Mouse (Mus musculus) left cerebral cortex, postnatal 36 days (tissue): ENCODE measurements at regions not wholly inside any gene's neighbourhood (a gene's known extent, or its start where the extent isn't known, plus 50 kb on each side); places are given as distances from the start of the nearest gene placed in this dataset.

ENCODE experiments used
- DNase-seq, 2 experiments: peaks; one replicate each; pipeline ENCODE4 v3.0.0; 2021 to 2022; ENCODE audit warnings: low spot score in 2 of 2, mixed read lengths in 1 of 2
- intact Hi-C: fragments of 180-260 bp; cut with DNase I; formaldehyde crosslinking; loops from one replicate; pipeline ENCODE4 v1.15.1; 2025

GRCm38 (mm10) chr14:29784506-29784905, 62.8 kb upstream of the Cacna2d3 start:
- no peak for DNase-seq
- intact Hi-C loops, result no loop called here

GRCm38 (mm10) chr14:29786431-29786830, 64.8 kb upstream of the Cacna2d3 start:
- no peak for DNase-seq
- intact Hi-C loops, result no loop called here

GRCm38 (mm10) chr14:29787796-29788195, 66.1 kb upstream of the Cacna2d3 start:
- DNase-seq, result no peak
- intact Hi-C loops, result no loop called here

GRCm38 (mm10) chr14:29788351-29788750, 66.7 kb upstream of the Cacna2d3 start:
- intact Hi-C loops, result no loop called here
- no peak for DNase-seq

- no peak for DNase-seq
- intact Hi-C loops, result no loop called here
These were observed 73.7 kb upstream of the Cacna2d3 start for GRCm38 (mm10) chr14:29795325-29795724.

GRCm38 (mm10) chr14:29796396-29796795, 74.7 kb upstream of the Cacna2d3 start:
- intact Hi-C loops, result no loop called here
- no peak for DNase-seq

GRCm38 (mm10) chr14:29799852-29800251, 78.2 kb upstream of the Cacna2d3 start:
- intact Hi-C loops, result no loop called here

GRCm38 (mm10) chr14:29805234-29805633, 83.6 kb upstream of the Cacna2d3 start:
- intact Hi-C loops, result no loop called here
- DNase-seq, result no peak

More at GRCm38 (mm10) chr14:29799852-29800251, 78.2 kb upstream of the Cacna2d3 start:
- DNase-seq, result no peak

GRCm38 (mm10) chr14:29807881-29808280, 86.2 kb upstream of the Cacna2d3 start:
- intact Hi-C loops, result no loop called here
- no peak for DNase-seq

- intact Hi-C loops, result loop anchor here (5.0 kb wide), 1 partner anchor 92 kb away; the partner anchor contains the start of gene Cacna2d3
- peak; percentile 4 to 12 for DNase-seq
These were observed 93.0 kb upstream of the Cacna2d3 start for GRCm38 (mm10) chr14:29814626-29815025.

- intact Hi-C loops, result loop anchor here (5.0 kb wide), 1 partner anchor 95 kb away; the partner anchor contains the start of gene Cacna2d3
These were observed 95.9 kb upstream of the Cacna2d3 start for GRCm38 (mm10) chr14:29817548-29817947.

GRCm38 (mm10) chr14:29818251-29818650, 96.6 kb upstream of the Cacna2d3 start:
- peak; percentile 46 to 47 for DNase-seq
- intact Hi-C loops, result loop anchor here (5.0 kb wide), 1 partner anchor 96 kb away; the partner anchor contains the start of gene Cacna2d3

More at GRCm38 (mm10) chr14:29817548-29817947, 95.9 kb upstream of the Cacna2d3 start:
- DNase-seq, result no peak

GRCm38 (mm10) chr14:29818751-29819150, 97.1 kb upstream of the Cacna2d3 start:
- peak; percentile 34 to 53 for DNase-seq

GRCm38 (mm10) chr14:29837063-29837462, 115.4 kb upstream of the Cacna2d3 start:
- intact Hi-C loops, result loop anchor here (5.0 kb wide), 1 partner anchor 100 kb away; no protein-coding TSS in a partner anchor
- no peak for DNase-seq

More at GRCm38 (mm10) chr14:29818751-29819150, 97.1 kb upstream of the Cacna2d3 start:
- intact Hi-C loops, result loop anchor here (5.0 kb wide), 1 partner anchor 96 kb away; the partner anchor contains the start of gene Cacna2d3

- intact Hi-C loops, result loop anchor here (5.0 kb wide), 1 partner anchor 98 kb away; no protein-coding TSS in a partner anchor
These were observed 117.9 kb upstream of the Cacna2d3 start for GRCm38 (mm10) chr14:29839576-29839975.

GRCm38 (mm10) chr14:29841361-29842117, 119.9 kb upstream of the Cacna2d3 start:
- intact Hi-C loops, result no loop called here
- DNase-seq, result no peak

More at GRCm38 (mm10) chr14:29839576-29839975, 117.9 kb upstream of the Cacna2d3 start:
- no peak for DNase-seq

GRCm38 (mm10) chr14:29847661-29848060, 120.4 kb upstream of the Selenok start:
- no peak for DNase-seq
- intact Hi-C loops, result no loop called here

- intact Hi-C loops, result no loop called here
- DNase-seq, result no peak
These were observed 116.8 kb upstream of the Selenok start for GRCm38 (mm10) chr14:29851286-29851685.

GRCm38 (mm10) chr14:29851956-29852725, 116.0 kb upstream of the Selenok start:
- intact Hi-C loops, result no loop called here
- no peak for DNase-seq

- intact Hi-C loops, result no loop called here
- no peak for DNase-seq
These were observed 106.1 kb upstream of the Selenok start for GRCm38 (mm10) chr14:29862032-29862431.
